Mouse (Mus musculus) neural tube, embryonic 11.5 days (tissue): Measurements from ENCODE around the gene Padi6. TPM values are rescaled to one million over a fixed set of nuclear protein-coding genes. Genes with fewer than 3 reads are reported as not detected.
A peak's percentile ranks its signal among the peaks of the same experiment; 100 is the strongest.

Experiments used
- ATAC-seq: fragments of 200-750 bp; cut with Nextera tagmentation; 2 replicates; pipeline ENCODE4 v1.8.0; 2017; ENCODE audit warnings: moderate number of reproducible peaks, mild to moderate bottlenecking, moderate TSS enrichment, moderate library complexity; ENCODE audit not compliant: insufficient read depth, low FRiP score, low TSS enrichment
- DNase-seq: peaks from one replicate; pipeline ENCODE4 v3.0.0-alpha.2; 2015; ENCODE audit warnings: low spot score
- H3K27ac ChIP-seq: fragments of 300-500 bp; sonication (generic); 2 replicates; pipeline ENCODE4 v1.5.1; 2014; ENCODE audit warnings: low read depth, mild to moderate bottlenecking, low read length
- H3K27me3 ChIP-seq: fragments of 300-500 bp; sonication (generic); 2 replicates; pipeline ENCODE4 v1.6.1; 2014; ENCODE audit warnings: mild to moderate bottlenecking, low read length, mixed read lengths; ENCODE audit not compliant: control insufficient read depth, insufficient read depth
- H3K36me3 ChIP-seq: fragments of 300-500 bp; sonication (generic); 2 replicates; pipeline ENCODE4 v1.6.1; 2014; ENCODE audit warnings: mild to moderate bottlenecking, low read length, moderate library complexity, mixed read lengths; ENCODE audit not compliant: control insufficient read depth, insufficient read depth
- H3K4me1 ChIP-seq: fragments of 300-500 bp; sonication (generic); 2 replicates; pipeline ENCODE4 v1.6.1; 2014; ENCODE audit warnings: low read length, mixed read lengths; ENCODE audit not compliant: control insufficient read depth, insufficient read depth
- H3K4me2 ChIP-seq: fragments of 300-500 bp; sonication (generic); 2 replicates; pipeline ENCODE4 v1.6.1; 2014; ENCODE audit warnings: low read depth, mild to moderate bottlenecking, moderate library complexity
- H3K4me3 ChIP-seq: fragments of 300-500 bp; sonication (generic); 2 replicates; pipeline ENCODE4 v1.5.1; 2014; ENCODE audit warnings: low read depth, low read length
- H3K9ac ChIP-seq: fragments of 300-500 bp; sonication (generic); 2 replicates; pipeline ENCODE4 v1.6.1; 2014; ENCODE audit warnings: mild to moderate bottlenecking, low read length
- H3K9me3 ChIP-seq: fragments of 300-500 bp; sonication (generic); 2 replicates; pipeline ENCODE4 v1.6.1; 2016; ENCODE audit warnings: low read length; ENCODE audit not compliant: control insufficient read depth
- WGBS: fragments of 180-500 bp; shearing (Covaris S2); extraction: QIAGEN DNeasy Blood & Tissue Kit; methylation state at CpG from one replicate; pipeline ENCODE4 v1.1.7; 2014; 5-methylcytosine and 5-hydroxymethylcytosine counted together
- polyA plus RNA-seq: library from polyadenylated mRNA; unstranded; fragments of >200 nt; fragmentation: Nextera tagmentation; extraction: Ambion mirVana; gene quantifications from 2 replicates; pipeline ENCODE4 v1.2.1, GENCODE M21; 2014

Padi6 gene
- polyA plus RNA-seq, 1 experiment from 2014 or later, result not detected

DNA sequence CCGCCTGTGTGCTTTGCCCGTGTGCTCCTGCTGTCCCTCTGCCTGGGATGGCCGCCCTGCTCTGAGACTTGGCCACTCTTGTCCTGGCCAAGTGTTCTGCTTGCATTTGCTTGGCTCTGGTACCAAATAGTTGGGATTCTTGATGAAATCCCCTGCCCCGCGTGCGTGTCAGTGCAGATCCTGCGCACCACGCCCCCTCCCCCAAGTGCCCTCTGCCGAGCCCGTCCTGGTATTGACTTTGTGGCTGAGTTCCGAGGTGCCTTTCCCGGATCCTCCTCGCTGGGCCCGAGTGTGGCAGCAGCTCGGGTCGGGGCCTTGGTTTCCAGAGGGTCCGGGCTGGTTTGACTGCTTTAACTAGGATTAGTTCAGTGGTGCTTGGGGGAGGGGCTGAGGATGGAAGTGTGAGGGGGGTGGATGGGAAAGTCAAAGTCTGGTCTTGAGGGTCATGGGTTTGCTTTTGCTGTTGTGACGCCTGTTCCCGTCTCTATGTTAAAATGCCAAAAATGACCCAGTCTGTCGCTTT is 20.4 kb downstream of the Padi6 start:
- Histone ChIP-seq H3K9ac (no peak overlapping the region), H3K27me3 (no peaks in the 10 kb centered on the region), H3K27ac (no peak overlapping the region), H3K4me2 (no peak overlapping the region), H3K4me1 (no peaks in the 10 kb centered on the region), H3K4me3 (no peak overlapping the region), H3K36me3 (peaks cover 30% of the 10 kb centered on the region), H3K9me3 (no peaks in the 10 kb centered on the region)
- ATAC-seq (no peak), DNase-seq (no peak)
- WGBS, result 89% methylated on average over 20 of the region's 20 CpGs

DNA sequence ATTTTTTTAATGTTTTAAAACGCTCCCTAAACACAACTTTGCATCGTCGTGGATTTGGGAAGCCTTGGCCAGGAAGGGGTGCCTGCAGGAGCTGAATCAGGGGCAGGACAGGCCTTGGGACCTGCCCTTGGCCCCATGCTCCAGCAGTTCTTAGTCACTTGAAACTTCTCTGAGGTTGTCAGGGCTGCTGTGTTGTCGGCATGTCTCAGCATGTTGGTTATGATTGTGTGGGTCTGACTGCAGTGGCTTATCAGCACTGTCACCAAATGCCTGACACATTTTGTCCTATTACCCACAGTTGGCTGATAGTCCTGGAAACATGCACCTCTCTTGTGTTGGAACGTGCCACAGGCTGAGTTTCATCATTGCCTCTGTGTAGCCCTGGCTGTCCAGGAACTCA is 22.4 kb downstream of the Padi6 start:
- H3K36me3 ChIP-seq, result peaks cover 44% of the 10 kb centered on the region
- ATAC-seq, result no peak
- H3K4me2 ChIP-seq, result no peak overlapping the region
- H3K9me3 ChIP-seq, result no peaks in the 10 kb centered on the region
- no peak for DNase-seq
- 92% methylated on average over 5 of the region's 5 CpGs for WGBS
- no peaks in the 10 kb centered on the region for H3K27me3 ChIP-seq
- H3K9ac ChIP-seq, result no peak overlapping the region
- no peaks in the 10 kb centered on the region for H3K4me1 ChIP-seq
- H3K4me3 ChIP-seq, result no peak overlapping the region
- no peak overlapping the region for H3K27ac ChIP-seq

DNA sequence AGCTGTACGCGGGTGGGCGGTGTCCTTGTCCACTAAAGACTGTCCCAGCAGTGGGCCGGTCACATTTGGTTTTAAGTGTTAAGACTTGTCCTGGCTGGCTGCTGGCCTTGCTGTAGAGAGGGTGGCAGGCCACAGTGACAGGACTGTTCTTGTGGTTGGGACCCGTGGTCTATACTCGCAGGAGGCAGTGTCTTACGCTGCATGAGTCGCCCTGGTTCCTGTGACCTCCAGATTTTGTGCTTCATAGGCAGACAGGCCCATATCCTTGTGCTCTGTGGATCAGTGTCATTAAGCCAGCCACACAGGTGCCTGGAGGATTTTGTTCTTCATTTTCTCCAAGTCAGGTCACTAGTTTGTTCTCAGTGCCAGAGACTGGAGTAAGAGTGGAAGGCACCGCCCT is 24.0 kb downstream of the Padi6 start:
- H3K4me2 ChIP-seq, result no peak overlapping the region
- 94% methylated on average over 9 of the region's 9 CpGs for WGBS
- no peak for DNase-seq
- ATAC-seq, result no peak
- H3K27ac ChIP-seq, result no peak overlapping the region
- H3K36me3 ChIP-seq, result peaks cover 52% of the 10 kb centered on the region
- H3K4me1 ChIP-seq, result 0 out of 2 replicates have a peak, but pooled peaks cover 9% of the 10 kb centered on the region
- H3K27me3 ChIP-seq, result no peaks in the 10 kb centered on the region
- no peak overlapping the region for H3K9ac ChIP-seq
- H3K9me3 ChIP-seq, result no peaks in the 10 kb centered on the region
- no peak overlapping the region for H3K4me3 ChIP-seq

DNA sequence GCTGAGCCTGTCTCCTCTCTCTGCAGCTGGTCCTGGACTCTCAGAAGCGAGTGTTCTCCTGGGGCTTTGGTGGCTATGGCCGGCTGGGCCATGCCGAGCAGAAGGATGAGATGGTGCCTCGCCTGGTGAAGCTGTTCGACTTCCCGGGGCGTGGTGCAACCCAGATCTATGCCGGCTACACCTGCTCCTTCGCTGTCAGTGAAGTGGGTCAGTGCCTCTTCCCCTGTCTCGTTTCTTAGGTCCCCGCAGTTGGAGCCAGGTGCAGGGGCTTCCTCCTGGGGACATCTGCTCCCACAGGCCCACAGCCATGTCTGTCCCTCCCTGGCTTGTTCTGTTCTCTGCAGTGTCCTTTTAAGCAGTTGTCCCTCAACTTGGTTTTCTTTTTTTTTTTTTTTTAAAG is 25.4 kb downstream of the Padi6 start:
- no peak for ATAC-seq
- H3K4me2 ChIP-seq, result no peak overlapping the region

DNA sequence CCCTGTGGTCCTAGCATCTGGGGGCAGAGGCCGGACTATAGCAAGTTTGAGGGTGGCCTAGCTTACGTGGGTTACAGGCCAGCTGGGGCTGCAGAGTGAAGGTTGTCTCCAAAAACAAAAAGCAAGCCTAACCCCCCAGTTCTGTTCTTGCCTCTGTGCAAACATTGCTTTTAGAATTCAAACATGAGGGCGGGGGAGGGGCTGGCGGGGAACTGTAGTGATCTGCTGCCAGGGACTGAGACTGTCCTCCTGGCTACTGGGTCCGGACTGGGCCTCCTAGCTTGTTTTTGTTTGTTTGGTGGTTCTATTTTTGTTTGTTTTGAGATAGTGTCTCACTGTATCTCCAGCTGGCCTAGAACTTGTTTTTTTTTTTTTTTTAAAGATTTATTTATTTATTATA is 27.9 kb downstream of the Padi6 start:
- Histone ChIP-seq H3K27me3 (no peaks in the 10 kb centered on the region), H3K4me2 (no peak overlapping the region), H3K27ac (no peak overlapping the region), H3K9me3 (no peaks in the 10 kb centered on the region), H3K9ac (no peak overlapping the region), H3K36me3 (peaks cover 71% of the 10 kb centered on the region), H3K4me1 (0 out of 2 replicates have a peak, but pooled peaks cover 10% of the 10 kb centered on the region), H3K4me3 (no peak overlapping the region)
- 89% methylated on average over 5 of the region's 5 CpGs for WGBS
- ATAC-seq (no peak), DNase-seq (no peak)

More for the DNA sequence above, 25.4 kb downstream of the Padi6 start:
- no peak overlapping the region for H3K9ac ChIP-seq
- peaks cover 66% of the 10 kb centered on the region for H3K36me3 ChIP-seq
- H3K4me3 ChIP-seq, result no peak overlapping the region
- H3K27me3 ChIP-seq, result no peaks in the 10 kb centered on the region
- DNase-seq, result no peak
- no peaks in the 10 kb centered on the region for H3K9me3 ChIP-seq
- WGBS, result 90% methylated on average over 11 of the region's 11 CpGs
- no peak overlapping the region for H3K27ac ChIP-seq
- 0 out of 2 replicates have a peak, but pooled peaks cover 10% of the 10 kb centered on the region for H3K4me1 ChIP-seq

DNA sequence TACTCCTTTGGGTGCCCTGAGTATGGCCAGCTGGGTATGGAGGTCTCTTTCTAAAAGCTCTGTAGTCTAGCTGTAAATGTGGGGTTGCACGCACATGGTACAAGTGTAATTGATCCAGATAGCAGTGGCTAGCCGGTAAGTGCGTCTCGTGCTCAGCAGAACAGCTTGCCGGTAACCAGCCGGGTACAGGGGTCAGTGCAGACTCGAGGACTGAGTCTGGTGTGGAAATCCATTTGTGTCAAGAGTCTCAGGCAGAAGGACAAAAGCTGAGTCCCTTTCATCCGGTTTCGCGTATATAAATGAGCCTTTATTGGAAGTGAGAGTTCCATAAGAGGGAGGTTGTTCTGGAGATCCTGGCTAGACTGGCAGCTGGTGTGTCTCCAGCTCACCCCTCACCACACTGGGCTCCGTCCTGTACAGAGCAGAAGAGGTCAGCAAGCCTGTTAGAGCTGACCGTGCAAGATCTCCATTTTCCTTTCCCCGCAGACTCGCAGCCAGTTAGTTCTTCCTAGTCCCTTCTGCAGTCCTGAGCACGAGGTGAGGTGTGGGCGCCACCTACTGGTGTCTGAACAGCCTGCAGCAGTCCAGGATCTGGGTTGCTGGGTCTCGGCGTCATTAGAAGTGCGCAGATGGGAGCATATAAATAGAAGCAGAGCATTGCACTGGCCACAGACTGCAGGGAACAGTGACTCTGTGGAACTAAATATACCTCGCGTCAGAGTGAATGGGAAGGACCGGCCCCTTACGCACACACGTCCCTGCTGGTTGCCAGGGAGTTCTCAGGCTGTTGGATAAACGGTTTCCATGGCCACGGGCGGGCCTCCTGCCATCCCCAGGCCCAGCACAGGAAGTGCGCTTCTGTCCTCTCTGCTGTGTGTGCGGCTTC is 28.7 kb downstream of the Padi6 start:
- no peaks in the 10 kb centered on the region for H3K9me3 ChIP-seq
- peak overlapping the region; percentile 44; the same call in 1 of the 2 replicates for H3K27ac ChIP-seq
- ATAC-seq (peak; percentile 60; the same call in 1 of the 2 replicates), DNase-seq (peak; percentile 90)
- 57% methylated on average over 29 of the region's 29 CpGs for WGBS
- H3K27me3 ChIP-seq, result no peaks in the 10 kb centered on the region
- H3K4me2 ChIP-seq, result no peak overlapping the region
- H3K4me3 ChIP-seq, result no peak overlapping the region
- 0 out of 2 replicates have a peak, but pooled peaks cover 10% of the 10 kb centered on the region for H3K4me1 ChIP-seq
- H3K36me3 ChIP-seq, result peaks cover 73% of the 10 kb centered on the region
- no peak overlapping the region for H3K9ac ChIP-seq

DNA sequence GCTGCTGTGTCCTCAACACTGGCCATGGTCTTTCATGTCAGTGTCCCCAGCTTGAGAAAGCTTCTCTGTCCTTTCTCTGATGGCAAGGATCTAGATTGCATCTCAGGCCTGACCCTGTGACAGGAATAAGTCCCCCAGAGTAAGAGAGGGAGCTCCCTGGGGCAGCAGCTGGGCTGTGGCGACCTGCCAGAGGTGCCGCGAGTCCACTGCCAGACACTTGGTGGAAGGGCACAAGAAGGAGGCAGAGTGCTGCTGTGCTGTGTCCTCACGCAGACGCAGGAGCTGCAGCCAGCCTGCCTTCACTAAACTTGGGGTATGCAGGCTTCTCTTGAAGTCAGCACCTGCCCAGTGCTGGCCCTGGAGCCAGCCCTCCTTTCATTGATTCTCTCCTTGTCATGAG is 31.1 kb downstream of the Padi6 start:
- Histone ChIP-seq H3K9me3 (no peaks in the 10 kb centered on the region), H3K27ac (no peak overlapping the region), H3K4me3 (no peak overlapping the region), H3K36me3 (peaks cover 61% of the 10 kb centered on the region), H3K4me2 (no peak overlapping the region), H3K4me1 (0 out of 2 replicates have a peak, but pooled peaks cover 10% of the 10 kb centered on the region), H3K9ac (no peak overlapping the region), H3K27me3 (no peaks in the 10 kb centered on the region)
- ATAC-seq (no peak), DNase-seq (no peak)
- WGBS, result 90% methylated on average over 5 of the region's 5 CpGs

DNA sequence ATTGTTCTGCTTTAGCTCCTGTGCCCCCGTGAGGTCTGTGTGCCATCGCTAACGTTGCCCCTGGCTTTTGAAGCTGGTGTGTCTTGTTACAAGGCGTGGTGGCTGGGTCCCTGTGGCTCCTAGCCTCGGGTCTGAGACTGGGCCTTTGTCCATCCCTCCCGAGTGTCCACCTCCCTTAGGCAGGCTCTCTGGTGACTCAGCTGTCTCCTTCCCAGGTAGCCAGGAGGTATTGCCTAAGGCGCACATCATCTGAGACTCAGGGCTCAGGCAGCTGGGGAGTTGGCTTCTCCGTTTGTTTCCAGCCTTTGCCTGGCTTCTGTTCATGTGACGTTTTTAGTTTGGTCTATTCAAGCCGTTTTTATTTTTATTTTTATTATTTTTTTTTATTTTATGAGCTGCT is 31.7 kb downstream of the Padi6 start:
- Histone ChIP-seq H3K36me3 (peaks cover 57% of the 10 kb centered on the region), H3K27me3 (no peaks in the 10 kb centered on the region), H3K9ac (no peak overlapping the region), H3K27ac (no peak overlapping the region), H3K4me3 (no peak overlapping the region), H3K4me2 (no peak overlapping the region), H3K9me3 (no peaks in the 10 kb centered on the region), H3K4me1 (0 out of 2 replicates have a peak, but pooled peaks cover 10% of the 10 kb centered on the region)
- DNase-seq (no peak), ATAC-seq (no peak)
- 90% methylated on average over 10 of the region's 10 CpGs for WGBS

DNA sequence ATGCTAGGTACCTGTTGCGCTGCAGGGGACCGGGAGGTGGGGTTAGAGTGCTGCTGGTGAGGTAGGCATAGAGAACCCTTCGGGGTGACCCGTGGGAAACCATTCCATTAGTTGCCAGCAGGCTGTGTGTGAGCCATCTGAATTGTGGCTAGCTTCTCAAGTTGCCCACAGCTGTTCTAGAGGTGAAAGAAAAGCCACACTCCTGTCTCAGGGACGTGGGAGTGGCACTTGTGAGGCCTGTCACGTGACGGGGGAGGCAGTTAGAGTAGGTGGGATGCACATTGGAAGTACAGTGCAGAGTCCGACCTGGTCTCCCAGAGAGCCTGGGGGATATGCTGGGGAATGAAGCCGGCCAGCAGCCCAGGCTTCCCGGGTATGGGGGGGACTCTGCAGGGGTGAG is 32.8 kb downstream of the Padi6 start:
- ATAC-seq (no peak), DNase-seq (no peak)
- 91% methylated on average over 10 of the region's 10 CpGs for WGBS
- Histone ChIP-seq H3K36me3 (peaks cover 49% of the 10 kb centered on the region), H3K4me3 (no peak overlapping the region), H3K9me3 (no peaks in the 10 kb centered on the region), H3K27me3 (no peaks in the 10 kb centered on the region), H3K27ac (no peak overlapping the region), H3K9ac (no peak overlapping the region), H3K4me1 (0 out of 2 replicates have a peak, but pooled peaks cover 10% of the 10 kb centered on the region), H3K4me2 (no peak overlapping the region)
